Mouse (Mus musculus) right cerebral cortex, postnatal 25 days (tissue): ENCODE data around the gene Ahnak.
"Not testable (repeated sequence)": the region's sequence is repeated elsewhere in the genome, so short reads cannot be mapped to it uniquely, and the experiment has no call there.

Experiments
- DNase-seq: peaks from one replicate; pipeline ENCODE4 v3.0.0; 2022

The Ahnak gene

DNA sequence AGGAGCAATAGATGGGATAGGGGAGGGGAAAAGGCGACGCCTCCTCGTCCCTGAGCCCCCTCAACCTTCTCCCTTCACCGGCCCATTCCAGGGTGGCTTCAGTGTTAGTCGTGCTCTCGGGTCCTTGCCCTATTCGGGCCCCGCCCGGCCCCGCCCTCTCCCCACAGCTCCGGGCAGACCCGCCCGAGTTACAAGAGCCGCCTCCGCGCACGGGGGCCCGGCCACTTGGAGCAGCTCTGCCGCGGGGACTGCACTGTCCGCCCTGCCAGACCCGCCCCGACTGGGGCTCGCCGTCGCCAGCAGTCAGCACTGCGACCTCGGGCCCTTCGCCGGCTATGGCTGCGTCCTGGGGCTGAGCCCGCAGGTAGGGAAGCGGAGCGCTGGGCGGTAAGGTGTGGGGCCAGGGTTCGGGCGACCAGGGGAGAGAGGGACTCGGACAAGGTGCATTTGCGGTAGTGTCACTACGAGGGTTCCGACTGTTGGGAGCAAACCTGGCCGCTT lies at the start of gene Ahnak:
Ahnak (plus strand) TSS at position 219 of the 501 bp plus-strand sequence.
- DNase-seq = no peak

DNA sequence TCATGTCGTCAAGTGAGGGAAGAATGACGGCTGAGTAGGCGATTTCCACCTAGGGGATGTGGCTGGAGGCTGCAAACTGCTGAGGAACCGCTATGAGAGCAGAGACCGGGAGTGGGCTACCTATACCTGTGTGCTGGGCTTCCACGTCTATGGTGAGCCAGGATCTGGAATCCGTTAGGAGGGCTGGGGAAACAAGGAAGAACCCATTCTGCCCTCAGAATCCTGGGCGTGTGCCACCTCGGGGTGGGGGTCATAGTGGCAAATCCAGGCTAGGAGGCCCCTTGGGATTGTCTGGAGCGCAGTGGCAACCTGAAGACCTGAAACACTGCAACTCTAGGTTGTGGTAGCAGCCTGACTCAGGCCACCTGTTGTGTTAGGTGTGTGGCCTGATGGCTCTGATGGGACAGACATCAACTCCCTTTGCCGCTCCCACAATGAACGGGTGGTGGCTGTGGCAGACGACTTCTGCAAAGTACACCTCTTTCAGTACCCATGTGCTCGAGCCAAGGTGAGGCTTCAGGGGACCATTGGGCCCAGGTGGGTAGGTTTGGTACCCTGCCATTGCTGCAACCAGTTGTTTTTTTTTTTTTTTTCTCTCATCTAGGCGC lies 48.5 kb upstream of the Ahnak start:
- no peak for DNase-seq

DNA sequence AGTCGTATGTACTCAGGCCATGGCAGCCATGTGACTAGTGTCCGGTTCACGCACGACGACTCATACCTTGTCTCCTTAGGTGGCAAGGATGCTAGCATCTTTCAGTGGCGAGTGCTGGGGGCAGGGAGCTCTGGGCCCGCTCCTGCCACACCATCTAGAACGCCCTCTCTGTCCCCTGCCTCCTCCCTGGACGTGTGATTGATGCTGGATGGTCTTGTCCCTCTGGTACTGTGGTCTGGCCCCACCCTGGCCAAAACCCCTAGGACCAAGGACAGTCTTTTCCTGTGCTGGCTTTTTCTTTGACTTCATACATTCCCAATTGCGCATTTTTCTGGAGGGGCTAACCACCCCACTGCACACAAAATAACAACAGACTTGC lies 48.0 kb upstream of the Ahnak start:
- no peak for DNase-seq

DNA sequence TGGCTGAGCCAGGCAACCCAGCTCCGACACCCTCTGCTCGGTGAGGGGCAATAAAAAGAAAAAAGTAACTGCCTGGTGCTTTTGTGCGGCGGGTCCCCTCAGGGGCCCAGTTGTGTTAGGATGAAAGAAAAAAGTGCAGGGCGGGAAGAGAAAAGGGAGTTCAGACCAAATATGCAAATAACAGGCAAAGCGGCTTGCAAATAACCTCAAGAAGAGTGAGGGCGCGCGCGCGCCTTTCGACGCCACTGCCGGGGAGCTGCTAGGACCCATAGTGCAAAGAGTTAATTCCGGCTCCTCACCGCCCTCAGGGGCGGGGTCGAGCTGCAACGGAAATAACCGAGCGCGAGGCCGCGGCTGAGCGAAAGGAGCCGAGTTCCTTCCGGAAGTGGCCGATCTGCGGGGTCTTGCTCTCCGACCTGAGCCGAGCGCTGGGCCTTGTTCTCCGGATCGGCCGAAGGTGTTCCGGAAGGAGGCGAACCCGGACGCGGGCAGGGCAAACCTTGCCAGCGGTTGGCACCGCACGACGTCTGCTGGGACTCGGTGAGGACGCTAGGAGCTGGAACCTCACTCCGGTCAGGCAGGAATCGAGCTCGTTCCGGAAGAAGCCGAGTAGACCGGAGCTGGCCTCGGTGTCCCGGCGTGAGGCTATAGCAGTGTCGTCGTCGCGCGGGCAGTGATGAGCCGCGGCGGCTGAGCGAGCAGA lies 47.4 kb upstream of the Ahnak start, which contains the start of gene Mta2:
Mta2 (plus strand) TSS at position 361 of the 703 bp plus-strand sequence.
- DNase-seq = peak; percentile 91

DNA sequence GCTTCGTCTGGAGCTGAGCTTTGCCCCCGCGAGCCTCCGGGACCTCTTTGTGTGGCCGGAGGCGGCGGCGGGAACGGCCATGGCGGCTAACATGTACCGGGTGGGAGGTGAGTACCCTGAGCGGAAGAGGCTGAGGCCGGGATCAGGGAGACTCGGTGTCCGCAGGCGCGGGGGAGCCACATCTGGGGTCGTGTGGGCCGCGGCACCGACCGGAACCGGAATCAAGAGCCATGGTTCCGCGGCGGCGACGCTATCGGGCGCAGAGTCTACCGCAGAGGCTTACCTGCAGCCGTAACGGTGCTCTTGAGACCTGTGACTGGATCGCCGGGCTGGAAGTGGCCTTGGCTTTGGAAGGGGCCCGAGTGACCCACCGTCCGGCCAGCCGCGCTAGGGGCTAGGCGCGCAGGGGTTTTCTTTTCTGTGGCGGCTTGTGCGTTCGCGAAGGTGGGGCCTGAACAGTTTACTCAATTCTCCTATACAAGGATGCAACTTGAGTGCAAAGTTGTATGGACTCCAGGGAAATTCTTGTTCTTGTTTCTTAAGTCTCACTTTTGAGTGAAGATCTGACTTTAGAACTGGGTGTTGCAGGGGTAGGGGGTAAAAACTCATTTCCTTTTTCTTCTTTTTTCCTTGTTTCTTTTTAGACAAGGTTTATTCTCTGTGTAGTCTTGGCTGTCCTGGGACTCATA lies 46.7 kb upstream of the Ahnak start:
- peak; percentile 66 for DNase-seq

DNA sequence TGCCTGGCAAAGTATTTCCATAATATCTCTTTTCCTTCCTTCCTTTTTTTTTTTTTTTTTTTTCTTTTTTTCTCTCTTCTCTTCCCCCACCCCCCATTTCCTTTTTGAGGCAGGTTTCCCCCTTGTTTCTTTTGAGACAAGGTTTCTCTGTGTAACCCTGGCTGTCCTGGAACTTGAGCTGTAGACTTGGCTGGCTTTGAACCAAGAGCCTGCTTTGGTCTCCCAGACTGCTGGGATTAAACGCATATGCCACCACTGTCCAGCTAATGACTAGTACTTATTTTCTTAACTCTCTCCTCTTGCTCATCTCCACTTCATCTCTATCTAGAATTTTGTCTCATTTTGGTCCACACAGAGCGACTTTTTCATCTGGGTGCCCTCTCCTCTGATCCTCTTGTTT lies 46.0 kb upstream of the Ahnak start:
- DNase-seq = no peak

DNA sequence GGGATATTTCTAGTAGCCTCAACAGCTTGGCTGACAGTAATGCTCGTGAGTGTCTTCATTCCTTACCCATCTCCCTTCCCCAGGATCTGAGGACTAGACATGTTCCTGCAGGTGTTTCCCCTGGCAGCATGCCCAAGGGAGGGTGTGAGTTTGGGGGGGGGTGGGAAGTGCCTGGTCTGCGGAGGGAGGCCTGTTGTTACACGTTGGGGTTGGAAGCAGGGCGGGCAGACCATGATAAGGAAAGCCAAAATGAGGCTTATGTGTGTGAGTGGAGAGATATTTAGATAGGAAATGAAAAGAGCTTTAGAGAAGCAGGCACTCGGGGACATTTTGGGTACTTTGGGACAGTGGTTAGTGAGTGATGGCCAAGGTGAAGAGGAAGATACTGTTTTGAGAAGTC lies 45.0 kb upstream of the Ahnak start:
- DNase-seq = no peak

DNA sequence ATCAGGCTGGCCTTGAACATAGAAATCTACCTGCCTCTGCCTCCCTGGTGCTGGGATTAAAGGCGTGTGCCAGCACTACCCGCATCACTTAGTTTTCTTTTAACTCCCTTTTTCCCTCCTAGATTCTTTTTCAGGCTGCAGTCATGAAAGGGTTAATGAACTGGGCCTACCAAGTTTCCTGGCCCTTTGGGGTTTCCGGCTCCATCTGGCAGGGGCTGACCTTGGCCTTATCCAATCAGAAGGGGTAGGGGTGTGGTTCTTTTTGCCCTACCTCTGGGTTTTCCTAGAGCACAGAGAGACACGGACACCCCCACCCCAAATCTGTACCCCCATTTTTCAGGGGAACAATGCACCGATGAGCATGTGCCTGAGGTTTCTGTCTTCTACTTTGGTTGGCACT lies 44.3 kb upstream of the Ahnak start:
- no peak for DNase-seq

DNA sequence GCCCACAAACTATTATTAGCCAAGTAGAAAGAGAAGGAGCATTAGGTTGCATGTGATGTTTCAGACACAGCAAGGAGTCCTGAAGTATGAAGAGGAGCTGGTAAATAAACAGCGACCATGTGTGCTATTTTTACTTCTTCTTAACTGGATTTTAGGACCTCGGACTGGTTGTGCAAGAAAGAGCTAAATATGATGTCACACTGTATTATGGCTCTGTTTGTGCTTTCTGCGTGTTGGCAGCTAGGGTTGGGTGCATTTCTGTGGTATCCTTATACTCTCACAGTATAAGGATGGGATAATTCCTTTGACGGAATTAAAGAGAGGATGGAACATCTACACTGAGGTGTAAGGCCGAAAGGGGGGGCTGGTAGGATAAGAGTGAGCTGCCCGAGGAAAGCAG lies 43.8 kb upstream of the Ahnak start:
- DNase-seq = no peak

DNA sequence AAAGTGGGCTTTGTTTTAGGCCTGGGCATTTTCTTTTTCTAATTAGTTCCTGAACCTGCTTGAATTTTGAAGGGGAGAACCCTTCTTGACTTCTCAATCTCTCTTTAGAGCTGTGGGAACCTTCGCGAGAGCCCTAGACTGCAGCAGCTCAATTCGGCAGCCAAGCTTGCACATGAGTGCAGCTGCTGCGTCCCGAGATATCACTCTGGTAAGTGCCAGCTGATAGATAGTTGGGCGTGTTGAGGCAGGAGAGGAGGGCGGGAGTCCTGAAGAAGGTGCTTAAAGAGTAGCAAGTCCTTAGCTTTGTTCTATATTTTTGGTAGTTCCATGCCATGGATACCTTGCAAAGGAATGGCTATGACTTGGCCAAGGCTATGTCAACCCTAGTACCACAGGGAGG lies 42.2 kb upstream of the Ahnak start:
- no peak for DNase-seq

DNA sequence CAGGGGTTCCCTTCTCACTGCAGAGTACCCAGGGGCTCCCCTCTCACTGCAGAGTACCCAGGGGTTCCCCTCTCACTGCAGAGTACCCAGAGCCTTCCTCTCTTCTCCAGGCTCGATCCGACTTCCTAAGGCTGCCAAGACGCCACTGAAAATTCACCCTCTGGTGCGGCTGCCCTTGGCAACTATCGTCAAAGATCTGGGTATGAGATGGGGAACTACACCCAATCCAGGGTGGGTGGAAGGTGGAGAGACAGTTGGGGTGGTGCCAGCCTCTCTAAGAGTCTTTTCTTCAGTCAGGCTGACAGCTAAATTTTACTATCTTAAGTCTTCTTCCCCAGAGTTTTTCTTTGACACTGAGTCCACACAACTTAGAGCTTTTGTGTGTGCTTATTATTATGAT lies 38.9 kb upstream of the Ahnak start:
- DNase-seq = no peak

DNA sequence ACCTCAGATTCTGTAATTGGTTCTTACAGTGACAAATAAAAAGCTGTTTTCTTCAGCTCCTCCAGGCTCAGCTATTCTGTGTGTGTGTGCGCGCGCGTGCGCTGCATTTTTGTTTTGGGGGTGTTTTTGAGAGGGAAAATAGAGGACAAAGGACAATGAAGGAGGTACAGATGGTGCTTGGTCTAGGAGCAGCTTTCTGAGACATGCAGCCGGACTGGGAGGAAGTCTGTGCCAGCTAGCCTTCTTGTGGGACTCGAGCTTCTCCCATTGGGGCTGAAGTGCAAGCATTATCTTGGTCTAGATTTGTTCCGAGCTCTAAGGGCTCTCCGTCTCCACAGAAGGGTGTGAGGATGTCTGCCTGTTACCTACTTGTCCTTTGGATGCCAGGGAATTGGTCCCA lies 36.8 kb upstream of the Ahnak start:
- no peak for DNase-seq

DNA sequence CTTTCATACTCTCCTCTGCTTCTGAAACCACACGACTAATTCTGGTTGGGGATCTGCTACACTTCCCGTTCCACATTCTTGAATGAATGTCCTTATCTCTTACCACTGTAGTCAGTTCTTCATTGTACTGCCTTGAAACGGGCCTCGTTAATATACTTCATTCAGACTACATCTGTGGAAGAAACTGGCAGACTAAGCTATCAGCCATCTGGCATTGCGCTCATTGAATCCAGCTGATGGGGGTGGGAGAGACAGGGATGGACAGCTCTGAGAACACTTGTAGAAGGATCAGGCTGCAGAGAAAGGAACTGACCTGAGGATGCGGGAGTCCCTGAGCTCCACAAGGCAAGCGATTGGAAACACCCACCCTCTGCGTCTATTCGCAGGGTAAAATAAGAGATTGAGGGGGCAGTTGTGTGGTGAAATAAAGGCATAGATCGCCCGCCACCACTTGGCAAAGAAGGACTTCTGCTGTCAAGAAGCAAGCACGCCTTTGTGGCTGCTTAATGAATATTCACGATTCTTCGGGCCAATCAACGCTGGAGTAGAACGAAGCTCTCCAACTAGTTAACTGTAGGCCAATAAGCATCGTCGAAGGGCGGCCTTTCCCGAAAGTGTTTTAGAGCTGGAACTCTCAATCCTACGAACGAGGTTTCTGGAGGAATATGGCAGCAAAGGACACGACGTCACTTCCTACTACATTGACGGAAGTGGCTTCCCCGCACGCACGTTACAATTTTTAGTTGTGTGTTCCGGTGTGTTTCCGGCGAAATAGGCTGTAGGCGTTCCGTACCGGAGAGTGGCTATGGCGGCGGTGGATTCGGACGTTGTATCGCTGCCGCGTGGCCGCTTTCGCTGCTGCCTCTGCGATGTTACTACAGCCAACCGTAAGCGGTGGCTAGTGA lies 35.7 kb upstream of the Ahnak start, which contains the start of gene Tut1:
Tut1 (plus strand) TSS at position 713 of the 905 bp plus-strand sequence.
- peak; percentile 91 for DNase-seq

DNA sequence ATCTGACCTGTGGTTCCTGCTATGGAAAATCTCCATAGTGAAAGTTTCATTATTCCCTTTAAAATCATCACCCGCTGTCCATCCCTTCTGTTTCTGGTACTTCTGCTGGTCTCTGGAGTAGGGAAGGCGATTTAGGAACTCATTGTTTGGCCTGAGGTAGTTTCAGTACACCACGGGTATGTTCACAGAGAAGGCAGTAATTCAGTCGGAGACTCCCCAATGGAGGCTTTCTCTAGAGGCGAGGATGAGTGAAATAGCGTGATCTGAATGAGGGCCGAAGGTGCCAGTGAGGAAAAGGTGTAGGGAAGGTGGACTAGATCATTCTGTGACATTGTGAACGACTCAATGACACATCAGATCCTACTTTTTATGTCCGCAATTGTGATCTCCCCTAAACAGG lies 34.9 kb upstream of the Ahnak start:
- no peak for DNase-seq

DNA sequence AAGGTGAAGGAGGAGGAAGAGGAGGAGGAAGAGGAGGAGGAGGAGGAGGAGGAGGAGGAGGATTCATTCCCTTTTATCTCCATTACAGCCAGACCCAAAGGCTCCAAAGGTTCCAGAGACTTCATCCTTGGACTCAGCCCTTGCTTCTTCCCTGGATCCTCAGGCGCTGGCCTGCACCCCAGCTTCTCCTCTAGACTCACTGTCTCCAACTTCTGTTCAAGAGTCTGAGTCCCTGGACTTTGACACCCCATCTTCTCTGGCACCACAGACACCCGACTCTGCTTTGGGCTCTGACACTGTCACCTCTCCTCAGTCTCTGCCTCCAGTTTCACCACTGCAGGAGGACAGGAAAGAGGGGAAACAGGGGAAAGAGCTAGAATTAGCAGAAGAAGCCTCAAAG lies 26.8 kb upstream of the Ahnak start:
- DNase-seq = no peak

DNA sequence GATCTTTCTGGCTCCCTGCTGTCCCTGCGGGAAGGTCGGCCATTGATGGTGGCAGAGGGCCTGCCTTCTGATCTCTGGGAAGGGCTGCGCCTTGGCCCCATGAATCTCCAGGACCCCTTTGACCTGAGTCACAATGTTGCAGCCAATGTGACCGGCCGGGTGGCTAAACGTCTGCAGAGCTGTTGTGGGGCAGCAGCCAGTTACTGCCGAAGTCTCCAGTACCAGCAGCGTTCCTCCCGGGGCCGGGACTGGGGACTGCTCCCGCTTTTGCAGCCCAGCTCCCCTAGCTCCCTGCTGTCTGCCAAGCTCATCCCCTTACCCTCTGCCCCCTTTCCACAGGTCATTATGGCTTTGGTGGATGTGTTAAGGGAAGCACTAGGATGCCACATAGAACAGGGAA lies 24.0 kb upstream of the Ahnak start:
- no peak for DNase-seq

DNA sequence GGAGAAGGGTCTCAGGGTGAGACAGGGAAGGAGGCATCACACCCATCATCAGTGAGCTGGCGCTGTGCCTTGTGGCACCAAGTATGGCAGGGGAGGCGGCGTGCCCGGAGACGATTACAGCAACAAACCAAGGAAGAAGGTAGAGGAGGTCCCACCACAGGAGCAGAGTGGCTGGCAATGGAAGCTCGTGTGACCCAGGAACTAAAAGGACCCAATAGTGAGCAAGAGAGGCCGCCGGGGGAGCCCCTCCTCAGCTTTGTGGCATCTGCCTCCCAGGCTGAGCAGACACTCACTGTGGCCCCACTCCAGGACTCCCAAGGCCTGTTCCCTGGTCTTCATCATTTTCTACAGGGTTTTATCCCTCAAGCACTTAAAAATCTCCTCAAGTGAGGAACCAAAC lies 23.3 kb upstream of the Ahnak start:
- no peak for DNase-seq

DNA sequence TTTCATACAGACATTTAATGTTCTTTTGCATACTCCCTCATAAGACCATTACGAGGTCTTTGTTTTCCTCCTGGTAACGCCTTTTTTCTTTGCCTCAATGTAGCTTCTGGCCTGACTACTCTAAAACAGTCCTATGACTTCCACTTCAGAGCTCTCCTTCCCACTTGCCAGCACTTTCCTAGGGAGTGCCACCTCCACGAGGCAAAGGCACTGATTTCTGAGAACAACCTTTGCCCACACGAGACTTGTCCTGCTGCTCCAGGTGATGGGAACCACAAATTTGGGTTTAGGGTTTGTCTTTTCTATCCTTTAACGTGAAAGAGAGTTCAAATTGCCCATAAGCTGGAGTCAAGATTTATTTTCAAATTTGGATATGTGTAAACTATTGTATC lies 22.9 kb upstream of the Ahnak start:
- DNase-seq = no peak

DNA sequence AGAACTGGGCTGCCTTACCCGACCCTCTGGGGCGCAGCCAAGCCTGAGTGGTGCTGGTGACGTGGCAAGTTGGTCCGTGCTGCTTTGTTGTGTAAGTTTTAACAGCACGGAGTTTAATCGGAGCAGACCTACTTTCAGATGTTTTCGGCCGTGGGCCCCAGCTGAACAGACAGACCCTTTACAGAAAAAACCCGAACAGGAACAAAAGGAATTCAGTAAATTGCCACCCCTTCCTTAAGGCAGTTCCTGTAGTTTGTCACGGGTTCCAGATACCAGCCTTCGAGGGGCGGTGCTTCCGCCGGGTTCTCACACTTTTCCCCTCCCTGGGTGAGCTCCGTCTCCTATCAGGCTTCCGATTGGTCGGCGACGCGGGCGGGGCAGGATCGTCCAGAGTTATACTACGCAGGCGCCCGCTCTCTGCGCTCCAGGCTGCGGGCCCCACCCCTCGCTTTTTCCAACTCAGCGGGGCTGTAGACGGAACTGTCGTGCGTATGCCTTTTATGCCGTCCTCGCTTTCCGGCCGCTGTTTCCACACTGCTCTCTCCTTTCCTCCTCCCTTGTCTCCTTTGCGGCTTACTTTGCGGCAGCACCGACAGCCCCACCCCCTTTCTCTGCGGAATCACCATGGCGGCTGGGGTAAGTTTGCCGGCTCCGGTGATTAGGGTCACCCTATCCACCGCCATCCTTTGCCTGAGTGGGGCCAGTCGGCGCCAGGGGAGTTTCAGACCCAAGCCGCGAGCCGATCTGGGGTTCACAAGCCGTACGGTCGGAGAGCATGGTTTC lies 22.3 kb upstream of the Ahnak start, which contains the start of gene Eef1g:
Eef1g (plus strand) TSS at position 452 of the 783 bp plus-strand sequence.
- DNase-seq = peak; percentile 99

DNA sequence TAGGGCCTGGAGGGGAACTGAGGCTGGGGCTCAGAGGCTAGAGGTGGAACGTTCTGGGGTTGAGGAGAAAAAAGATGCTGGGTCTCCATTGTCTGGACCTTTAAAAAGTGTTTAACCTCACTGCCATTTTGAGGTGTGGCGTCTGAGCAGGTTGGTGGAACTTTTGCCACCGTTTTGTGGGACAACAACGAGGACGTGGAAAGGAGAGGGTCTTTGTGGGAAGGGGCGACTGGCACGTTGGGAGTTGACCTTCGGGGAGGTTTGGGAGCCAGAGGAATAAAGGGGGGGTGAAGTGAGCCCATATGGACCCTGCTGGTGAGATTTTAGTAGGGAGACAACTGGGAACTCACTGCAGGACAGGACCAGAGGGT lies 21.7 kb upstream of the Ahnak start:
- no peak for DNase-seq

DNA sequence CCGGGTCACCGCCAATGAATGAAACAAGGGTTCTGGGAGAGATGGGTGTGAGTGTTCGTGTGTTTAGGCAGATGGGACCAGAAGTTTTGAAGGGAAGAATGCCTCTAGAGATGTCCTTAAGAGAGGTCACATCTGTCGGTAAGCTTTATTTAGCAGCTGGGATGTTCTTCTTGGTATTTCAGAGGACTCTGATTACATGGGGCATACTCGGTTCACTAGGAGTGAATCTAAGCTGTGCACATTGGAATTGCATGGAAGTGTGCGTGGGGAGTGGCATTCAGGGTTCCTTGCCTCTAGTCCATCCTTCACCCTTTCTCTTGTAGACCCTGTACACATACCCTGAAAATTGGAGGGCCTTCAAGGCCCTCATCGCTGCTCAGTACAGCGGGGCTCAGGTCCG lies 21.2 kb upstream of the Ahnak start:
- no peak for DNase-seq

DNA sequence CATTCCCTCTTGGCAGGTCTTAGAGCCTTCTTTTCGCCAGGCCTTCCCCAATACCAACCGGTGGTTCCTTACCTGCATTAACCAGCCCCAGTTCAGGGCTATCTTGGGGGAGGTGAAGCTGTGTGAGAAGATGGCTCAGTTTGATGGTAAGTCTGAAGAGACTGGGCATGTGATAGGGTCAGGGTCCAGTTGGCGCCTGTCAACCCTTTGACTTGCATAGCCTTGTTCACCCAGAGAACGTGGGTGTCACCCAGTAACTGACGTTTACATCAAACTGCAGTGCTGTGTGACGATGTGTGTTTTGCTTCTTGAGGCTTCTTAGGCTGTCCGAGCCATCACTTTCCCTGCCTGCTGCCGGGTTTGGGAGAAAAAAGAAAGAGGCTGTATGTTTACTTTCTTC lies 16.6 kb upstream of the Ahnak start:
- DNase-seq = not testable (repeated sequence)
